Mouse (Mus musculus) midbrain, postnatal 0 days (tissue): ENCODE measurements around the gene Necab3. TPM values are rescaled to one million over a fixed set of nuclear protein-coding genes. Genes with fewer than 3 reads are reported as not detected.
A peak's percentile ranks its signal among the peaks of the same experiment; 100 is the strongest.

Experiments
- ATAC-seq: fragments of 200-750 bp; cut with Nextera tagmentation; 2 replicates; pipeline ENCODE4 v1.8.0; 2017; ENCODE audit warnings: moderate number of reproducible peaks, mild to moderate bottlenecking, moderate TSS enrichment, moderate library complexity; ENCODE audit not compliant: low FRiP score
- DNase-seq: peaks from one replicate; pipeline ENCODE4 v3.0.0-alpha.2; 2015; ENCODE audit warnings: low spot score
- H3K27ac ChIP-seq: fragments of 300-500 bp; sonication (generic); 2 replicates; pipeline ENCODE4 v1.5.1; 2014; ENCODE audit warnings: low read depth, mild to moderate bottlenecking, low read length, mixed read lengths
- H3K27me3 ChIP-seq: fragments of 300-500 bp; sonication (generic); 2 replicates; pipeline ENCODE4 v1.6.1; 2014; ENCODE audit warnings: low read length, control low read depth, mixed read lengths; ENCODE audit not compliant: insufficient read depth
- H3K36me3 ChIP-seq: fragments of 300-500 bp; sonication (generic); 2 replicates; pipeline ENCODE4 v1.6.1; 2014; ENCODE audit warnings: low read length, control low read depth, mixed read lengths; ENCODE audit not compliant: insufficient read depth
- H3K4me1 ChIP-seq: fragments of 300-500 bp; sonication (generic); 2 replicates; pipeline ENCODE4 v1.6.1; 2014; ENCODE audit warnings: mild to moderate bottlenecking, control low read depth, antibody characterized with exemption, low read length, mixed read lengths; ENCODE audit not compliant: insufficient read depth
- H3K4me2 ChIP-seq: fragments of 300-500 bp; sonication (generic); 2 replicates; pipeline ENCODE4 v1.6.1; 2014; ENCODE audit warnings: low read depth, mild to moderate bottlenecking, low read length, mixed read lengths; ENCODE audit not compliant: poor library complexity, severe bottlenecking
- H3K4me3 ChIP-seq: fragments of 300-500 bp; sonication (generic); 2 replicates; pipeline ENCODE4 v1.5.1; 2014; ENCODE audit warnings: low read depth, mild to moderate bottlenecking, low read length, moderate library complexity
- H3K9ac ChIP-seq: fragments of 300-500 bp; sonication (generic); replicated peaks from 2 replicates; pipeline ENCODE4 v1.6.1; 2014; ENCODE audit warnings: mild to moderate bottlenecking, low read length, moderate library complexity, mixed read lengths; ENCODE audit not compliant: poor library complexity, severe bottlenecking
- H3K9me3 ChIP-seq: fragments of 300-500 bp; sonication (generic); 2 replicates; pipeline ENCODE4 v1.6.1; 2016; ENCODE audit warnings: low read length, control low read depth
- CTCF ChIP-seq: IDR thresholded peaks from 2 replicates; pipeline ENCODE4 v1.5.1; 2016; ENCODE audit warnings: antibody characterized with exemption, mild to moderate bottlenecking
- WGBS: fragments of 180-500 bp; shearing (Covaris S2); extraction: QIAGEN DNeasy Blood & Tissue Kit; methylation state at CpG from one replicate; pipeline ENCODE4 v1.1.7; 2014; 5-methylcytosine and 5-hydroxymethylcytosine counted together
- polyA plus RNA-seq: library from polyadenylated mRNA; unstranded; fragments of >200 nt; fragmentation: Nextera tagmentation; extraction: Ambion mirVana; gene quantifications from 2 replicates; pipeline ENCODE4 v1.2.1, GENCODE M21; 2015
- total RNA-seq: library from RNA; depleted of rRNA; stranded (reverse); fragments of >200 nt; gene quantifications from 2 replicates; pipeline ENCODE4 v1.2.3, GENCODE M21; 2014; rRNA removed

Necab3 gene
- 23.3 and 27.7 TPM in 2 replicates for total RNA-seq
- 18.1 and 18.9 TPM in 2 replicates for polyA plus RNA-seq

DNA sequence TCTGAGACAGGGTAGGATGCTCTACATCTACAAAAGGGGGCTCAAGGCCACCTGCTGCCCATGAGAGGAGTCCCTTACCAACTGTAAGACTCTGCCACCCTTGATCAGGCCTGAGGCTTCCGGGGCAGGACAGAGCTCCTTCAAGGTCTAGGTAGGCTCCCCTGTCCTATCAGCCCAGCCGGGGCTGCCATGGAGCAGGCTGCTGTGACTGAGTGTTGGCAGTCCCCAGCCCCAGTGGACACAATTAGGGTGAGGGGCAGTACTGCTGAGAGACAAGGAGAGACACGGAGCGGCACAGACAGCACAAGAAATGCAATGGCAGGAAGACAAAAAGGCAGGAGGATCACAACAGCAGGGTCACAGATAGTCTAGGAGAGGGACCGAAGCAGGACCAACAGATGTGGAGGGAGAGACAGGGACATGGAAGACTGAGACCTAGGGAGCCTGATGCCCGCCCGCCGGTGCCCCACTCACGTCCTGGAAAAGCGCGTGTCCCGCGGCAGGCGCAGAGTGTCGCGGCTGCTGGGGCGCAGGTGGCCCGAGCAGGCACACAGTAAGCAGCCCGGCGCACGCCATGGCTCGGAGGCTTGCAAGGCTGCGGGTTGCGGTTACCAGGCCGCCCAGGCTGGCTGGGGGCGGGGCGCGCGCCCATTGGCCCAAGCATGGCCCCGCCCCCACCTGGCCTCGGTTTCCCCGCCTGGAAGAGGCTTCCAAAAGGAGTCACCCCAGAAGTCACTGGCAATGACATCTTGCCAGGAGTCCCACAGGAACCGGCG lies at the start of gene Necab3:
TSS of gene Necab3 (minus strand) at position 627 of the 776 bp plus-strand sequence.
- Histone ChIP-seq H3K4me2 (peak within 1 kb of the TSS; percentile 80), H3K36me3 (0 out of 2 replicates have a peak, but pooled peaks cover 3% of the 10 kb centered on the region), H3K9ac (peak within 1 kb of the TSS; percentile 63), H3K4me1 (peaks cover 9% of the 10 kb centered on the region), H3K4me3 (peak within 1 kb of the TSS; percentile 47), H3K9me3 (no peaks in the 10 kb centered on the region), H3K27ac (no peak within 1 kb of the TSS), H3K27me3 (no peaks in the 10 kb centered on the region)
- 8% methylated on average over 32 of the region's 34 CpGs for WGBS
- ATAC-seq (peak; percentile 61; the same call in 1 of the 2 replicates), DNase-seq (no peak)
- TF ChIP-seq CTCF: no peak

DNA sequence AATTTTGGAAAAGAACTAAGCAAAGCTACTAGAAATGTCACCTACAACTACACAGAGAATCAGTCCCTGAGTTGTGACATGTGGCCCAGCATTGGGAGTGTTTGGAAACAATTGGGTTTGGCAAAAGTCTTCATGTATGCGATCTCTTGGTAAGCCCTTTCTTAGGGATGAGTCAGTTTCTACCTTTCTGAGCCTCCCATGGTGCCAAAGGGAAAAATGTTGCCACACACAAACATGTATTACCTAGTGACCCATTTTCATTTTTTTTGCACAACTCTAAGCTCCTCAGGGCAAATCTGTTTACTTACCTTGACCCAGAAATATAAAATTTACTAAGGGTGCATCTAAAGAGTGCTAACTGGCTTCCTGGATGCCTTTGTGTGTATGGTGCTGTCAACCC lies 48.3 kb upstream of the Necab3 start:
- WGBS: 90% methylated on average over 1 of the region's 1 CpGs
- Histone ChIP-seq H3K9ac (no peak overlapping the region), H3K36me3 (no peaks in the 10 kb centered on the region), H3K4me3 (no peak overlapping the region), H3K9me3 (no peaks in the 10 kb centered on the region), H3K27me3 (no peaks in the 10 kb centered on the region), H3K27ac (no peak overlapping the region), H3K4me1 (peaks cover 8% of the 10 kb centered on the region; the same call in 1 of the 2 replicates), H3K4me2 (no peak overlapping the region)
- no peak for DNase-seq
- no peak for ATAC-seq
- TF ChIP-seq CTCF: no peak

DNA sequence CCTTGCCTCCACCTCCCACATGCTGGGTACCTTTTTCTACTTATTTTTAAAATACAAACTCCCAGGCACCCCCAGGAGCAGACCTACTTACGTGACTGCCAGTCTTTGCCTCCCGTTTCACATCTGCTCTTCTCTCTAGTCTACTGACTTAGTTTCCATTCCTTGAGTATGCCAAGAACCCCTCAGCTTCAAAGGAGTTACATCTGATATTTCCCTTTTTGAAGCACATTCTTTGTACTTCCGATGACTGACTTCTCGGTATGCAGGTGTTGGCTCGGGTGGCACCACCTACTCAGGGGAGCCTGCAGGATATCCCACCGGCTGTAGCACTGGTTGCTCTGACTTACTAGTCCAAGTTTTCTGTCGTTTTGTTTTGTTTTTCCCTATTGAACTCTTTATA lies 45.5 kb upstream of the Necab3 start:
- no peak for TF ChIP-seq CTCF
- H3K4me2 ChIP-seq: peak overlapping the region; percentile 81
- H3K4me1 ChIP-seq: peaks cover 8% of the 10 kb centered on the region; the same call in 1 of the 2 replicates
- WGBS: 41% methylated on average over 7 of the region's 7 CpGs
- H3K9me3 ChIP-seq: no peaks in the 10 kb centered on the region
- peak overlapping the region; percentile 76 for H3K4me3 ChIP-seq
- no peaks in the 10 kb centered on the region for H3K36me3 ChIP-seq
- ATAC-seq (no peak), DNase-seq (no peak)
- H3K27ac ChIP-seq: no peak overlapping the region
- no peak overlapping the region for H3K9ac ChIP-seq
- no peaks in the 10 kb centered on the region for H3K27me3 ChIP-seq

GRCm38 (mm10) chr2:154603638-154604153 lies 45.0 kb upstream of the Necab3 start, which contains the start of gene Pxmp4:
Pxmp4 (minus strand) TSS chr2:154603708.
- Histone ChIP-seq H3K4me2 (peak within 1 kb of the TSS; percentile 81), H3K9ac (peak within 1 kb of the TSS; percentile 77), H3K4me1 (peaks cover 8% of the 10 kb centered on the region; the same call in 1 of the 2 replicates), H3K4me3 (peak within 1 kb of the TSS; percentile 76), H3K27me3 (no peaks in the 10 kb centered on the region), H3K36me3 (no peaks in the 10 kb centered on the region), H3K27ac (peak within 1 kb of the TSS; percentile 55; the same call in 1 of the 2 replicates), H3K9me3 (no peaks in the 10 kb centered on the region)
- ATAC-seq (peak; percentile 100), DNase-seq (peak; percentile 98)
- WGBS: 0% methylated on average over 13 of the region's 13 CpGs
- TF ChIP-seq CTCF: no peak

- Histone ChIP-seq H3K36me3 (no peaks in the 10 kb centered on the region), H3K27ac (peak overlapping the region; percentile 55; the same call in 1 of the 2 replicates), H3K4me3 (peak overlapping the region; percentile 76), H3K9me3 (no peaks in the 10 kb centered on the region), H3K27me3 (no peaks in the 10 kb centered on the region), H3K4me1 (peaks cover 8% of the 10 kb centered on the region; the same call in 1 of the 2 replicates), H3K9ac (peak overlapping the region; percentile 77), H3K4me2 (peak overlapping the region; percentile 81)
- ATAC-seq (peak; percentile 59), DNase-seq (no peak)
- TF ChIP-seq CTCF: no peak
- 20% methylated on average over 22 of the region's 22 CpGs for WGBS
Measured at GRCm38 (mm10) chr2:154603007-154603637, 44.4 kb upstream of the Necab3 start.
